Mouse (Mus musculus) lung, adult 2 months (tissue): Measurements from ENCODE around the gene Maip1.

ENCODE experiments used
- CTCF ChIP-seq: fragments of 200-500 bp; IDR thresholded peaks from 2 replicates; pipeline ENCODE4 v1.5.1; 2011; ENCODE audit warnings: mild to moderate bottlenecking, low read length, control low read depth; ENCODE audit not compliant: insufficient read depth
- POLR2A ChIP-seq: fragments of 200-500 bp; IDR thresholded peaks from 2 replicates; pipeline ENCODE4 v1.6.1; 2011; ENCODE audit warnings: low read depth, mild to moderate bottlenecking, control low read depth, low read length, borderline replicate concordance; ENCODE audit errors: extremely low read depth

DNA sequence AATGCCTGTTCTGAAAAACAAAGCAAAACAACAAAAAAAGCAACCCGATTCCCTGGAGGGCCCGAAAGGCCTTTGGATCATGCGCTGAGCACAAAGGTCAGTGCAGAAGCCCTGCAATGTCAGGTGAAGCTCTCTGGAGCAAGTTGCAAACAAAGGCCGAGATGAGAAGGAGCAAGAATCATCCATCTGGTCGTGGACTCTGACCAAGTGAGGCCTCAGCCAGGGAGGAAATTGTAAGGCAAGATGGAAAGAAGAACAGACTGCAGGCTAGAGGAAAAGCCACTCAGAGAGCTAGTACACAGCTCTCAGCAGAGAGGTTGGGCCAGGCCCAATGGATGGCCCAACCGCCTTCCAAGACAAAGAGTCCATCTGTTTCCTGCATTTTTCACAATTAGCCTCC, 32.9 kb downstream of the Maip1 start:
- TF ChIP-seq POLR2A (no peak), CTCF (no peak)
